Mouse (Mus musculus) heart, adult 2 months (tissue): ENCODE results near the gene Med7.

ENCODE experiments used
- CTCF ChIP-seq: fragments of 200-600 bp; IDR thresholded peaks from 2 replicates; pipeline ENCODE4 v1.8.1; 2022; ENCODE audit warnings: antibody characterized with exemption, mild to moderate bottlenecking, moderate library complexity
- POLR2A ChIP-seq: fragments of 200-500 bp; IDR thresholded peaks from 2 replicates; pipeline ENCODE4 v1.6.1; 2011; ENCODE audit warnings: mild to moderate bottlenecking, low read depth, low read length, control low read depth; ENCODE audit not compliant: insufficient read depth

DNA sequence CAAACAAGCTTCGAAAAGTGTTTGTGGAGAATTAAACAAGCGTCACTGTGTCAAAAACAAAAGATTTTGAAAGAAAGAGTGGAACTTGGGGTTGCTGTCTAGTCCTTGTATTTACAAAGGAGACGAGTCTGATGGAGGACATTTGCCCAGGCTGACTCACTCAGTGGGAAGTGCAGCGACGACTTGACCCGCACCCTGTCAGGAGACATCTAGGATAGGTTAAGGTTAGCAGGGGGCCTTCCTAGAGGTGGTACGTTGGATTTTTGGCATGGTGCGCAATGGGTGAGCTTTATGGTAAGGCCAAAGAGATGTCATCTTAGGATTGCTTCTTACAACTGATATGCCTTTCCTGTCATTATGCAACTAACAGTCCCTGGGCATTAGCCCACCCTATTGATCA is 49.7 kb upstream of the Med7 start:
- TF ChIP-seq POLR2A = no peak
- TF ChIP-seq CTCF = no peak
